ENCODE assay signal across 23 mouse cellular contexts in the genomic region with DNA sequence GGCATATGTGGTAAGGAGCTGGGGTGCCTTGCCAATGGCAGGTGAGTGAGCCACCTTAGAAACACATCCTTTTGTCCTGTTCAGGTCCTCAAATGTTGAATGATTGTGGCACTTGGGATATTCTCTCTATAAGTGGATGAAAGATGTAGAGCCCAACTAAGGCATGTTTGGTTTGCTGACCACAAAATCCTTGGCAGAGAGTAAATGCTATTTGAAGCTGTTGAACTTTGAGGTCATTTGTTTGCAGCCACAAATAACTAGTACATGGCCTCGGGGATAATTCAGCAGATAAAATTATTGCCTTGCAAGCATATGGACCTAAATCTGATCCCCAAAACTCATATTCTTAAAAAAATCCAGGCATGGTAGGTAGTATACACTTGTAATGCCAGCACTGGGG.
"Had no signal": no experiment of that assay in that cellular context is flagged by ENCODE, and none has a peak within 500 bp of the region (broad histone marks: within the 10 kb centered on the region; RNA-seq: fewer than 3 reads in every experiment).

No protein-coding gene starts in this region.

- H3K27me3 ChIP-seq: heart, embryonic 13.5 days; heart, embryonic 15.5 days; hindbrain, embryonic 13.5 days; hindbrain, embryonic 15.5 days; limb, embryonic 13.5 days; limb, embryonic 15.5 days; liver, embryonic 12.5 days had no signal

- H3K4me1 ChIP-seq: heart, embryonic 13.5 days; heart, embryonic 15.5 days; hindbrain, embryonic 13.5 days; hindbrain, embryonic 15.5 days; limb, embryonic 15.5 days; liver, embryonic 12.5 days had no signal

- H3K9ac ChIP-seq: heart, embryonic 13.5 days; heart, embryonic 15.5 days; hindbrain, embryonic 13.5 days; hindbrain, embryonic 15.5 days; limb, embryonic 13.5 days; limb, embryonic 15.5 days; liver, embryonic 12.5 days; liver, embryonic 14.5 days had no signal

- ATAC-seq: hindbrain, postnatal 0 days; intestine, embryonic 16.5 days; liver, embryonic 12.5 days had no signal

- DNase-seq: gastrocnemius, postnatal 14 days; gastrocnemius, postnatal 36 days; heart, adult 2 months; heart, postnatal 14 days; heart, postnatal 36 days; kidney, adult 11 months; kidney, adult 8-10 months; kidney, postnatal 14 days; kidney, postnatal 36 days; layer of hippocampus, adult 9-11 months; layer of hippocampus, postnatal 36 days; left cerebral cortex, postnatal 4 days had no signal

- H3K9me3 ChIP-seq: heart, embryonic 13.5 days; heart, embryonic 15.5 days; hindbrain, embryonic 15.5 days; limb, embryonic 15.5 days; liver, embryonic 12.5 days had no signal

- H3K27ac ChIP-seq: heart, adult 2 months; heart, embryonic 13.5 days; heart, embryonic 15.5 days; hindbrain, embryonic 13.5 days; hindbrain, embryonic 15.5 days; hindbrain, postnatal 0 days; limb, embryonic 13.5 days; limb, embryonic 15.5 days; liver, embryonic 12.5 days; liver, embryonic 14.5 days had no signal

- H3K36me3 ChIP-seq: heart, embryonic 13.5 days; heart, embryonic 15.5 days; hindbrain, embryonic 13.5 days; hindbrain, embryonic 15.5 days; limb, embryonic 13.5 days; limb, embryonic 15.5 days; liver, embryonic 12.5 days had no signal

- H3K4me3 ChIP-seq: heart, adult 2 months; heart, embryonic 13.5 days; heart, embryonic 15.5 days; hindbrain, embryonic 13.5 days; hindbrain, embryonic 15.5 days; limb, embryonic 13.5 days; limb, embryonic 15.5 days; liver, embryonic 12.5 days had no signal

- H3K4me2 ChIP-seq: heart, embryonic 11.5 days; heart, embryonic 13.5 days; heart, embryonic 15.5 days; hindbrain, embryonic 13.5 days; hindbrain, embryonic 15.5 days; limb, embryonic 13.5 days; limb, embryonic 15.5 days; liver, embryonic 12.5 days had no signal
